In genomic region chr5:102266451-102266850, GRCm38 (mm10) we compare ENCODE assay signal across 13 mouse cellular contexts.
"Had no signal": no experiment of that assay in that cellular context is flagged by ENCODE, and none has a peak within 500 bp of the region (broad histone marks: within the 10 kb centered on the region; RNA-seq: fewer than 3 reads in every experiment).

No protein-coding gene starts in this region.

- H3K9me3 ChIP-seq: liver, embryonic 12.5 days; midbrain, embryonic 15.5 days had no signal

- DNase-seq: kidney, adult 8-10 months; left cerebral cortex, postnatal 4 days; lung, postnatal 10 days; lung, postnatal 4 days; right cerebral cortex, adult 18-20 months; right cerebral cortex, postnatal 25 days; thymus, postnatal 36 days had no signal

- ATAC-seq: intestine, embryonic 16.5 days; liver, embryonic 12.5 days; midbrain, embryonic 15.5 days had no signal

- H3K36me3 ChIP-seq: liver, embryonic 12.5 days; midbrain, embryonic 15.5 days; neural tube, embryonic 13.5 days had no signal

- H3K27ac ChIP-seq: liver, embryonic 12.5 days; midbrain, embryonic 15.5 days; neural tube, embryonic 13.5 days had no signal

- H3K4me1 ChIP-seq: liver, embryonic 12.5 days; midbrain, embryonic 15.5 days; neural tube, embryonic 13.5 days had no signal

- H3K4me3 ChIP-seq: liver, embryonic 12.5 days; midbrain, embryonic 15.5 days; neural tube, embryonic 13.5 days had no signal

- H3K27me3 ChIP-seq: liver, embryonic 12.5 days; midbrain, embryonic 15.5 days; neural tube, embryonic 13.5 days had no signal

- H3K9ac ChIP-seq: liver, embryonic 12.5 days; lung, embryonic 14.5 days; midbrain, embryonic 15.5 days; neural tube, embryonic 13.5 days had no signal

- H3K4me2 ChIP-seq: liver, embryonic 12.5 days; lung, embryonic 14.5 days; midbrain, embryonic 11.5 days; midbrain, embryonic 15.5 days; neural tube, embryonic 13.5 days had no signal
